Mouse (Mus musculus): ENCODE data around the gene Zfp616. TPM values are rescaled to one million over a fixed set of nuclear protein-coding genes. Genes with fewer than 3 reads are reported as not detected.

Zfp616 gene
- polyA plus RNA-seq (2012; ENCODE audit: insufficient read depth, low replicate concordance), result not detected in 2 replicates

- no peaks in the 10 kb centered on the region for H3K36me3 ChIP-seq (replicated peaks; ENCODE audit: low read length)
- H3K4me3 ChIP-seq (replicated peaks), result no peak within 1 kb of the TSS
- TF ChIP-seq FLI1 (IDR thresholded peaks at IDR 0.05; ENCODE audit: low read length) (no peak), GATA1 (IDR thresholded peaks at IDR 0.05; ENCODE audit: borderline replicate concordance, low read length) (no peak)
- 0 out of 2 replicates have a peak, but pooled peaks cover 5% of the 10 kb centered on the region for H3K9me3 ChIP-seq
- no peaks in the 10 kb centered on the region for H3K27me3 ChIP-seq (replicated peaks)
- no peaks in the 10 kb centered on the region for H3K4me1 ChIP-seq
These were observed at the start of gene Zfp616 for GRCm38 (mm10) chr11:74069655-74070054. Zfp616 (plus strand) TSS chr11:74069955.

GRCm38 (mm10) chr11:74051347-74051746 lies 18.4 kb upstream of the Zfp616 start:
- Histone ChIP-seq H3K4me1 (no peaks in the 10 kb centered on the region), H3K4me3 (replicated peaks) (no peak overlapping the region), H3K27me3 (replicated peaks) (no peaks in the 10 kb centered on the region), H3K36me3 (replicated peaks; ENCODE audit: low read length) (no peaks in the 10 kb centered on the region), H3K9me3 (peaks cover 6% of the 10 kb centered on the region; the same call in 1 of the 2 replicates)
- no peak for TF ChIP-seq FLI1 (IDR thresholded peaks at IDR 0.05; ENCODE audit: low read length)
- TF ChIP-seq GATA1 (IDR thresholded peaks at IDR 0.05; ENCODE audit: borderline replicate concordance, low read length), result no peak

GRCm38 (mm10) chr11:74056451-74056850 lies 13.3 kb upstream of the Zfp616 start, which contains the start of the genes Olfr139 and Olfr399:
Olfr139 (minus strand) TSS chr11:74056551.
Olfr399 (minus strand) TSS chr11:74056615.
- peaks cover 6% of the 10 kb centered on the region; the same call in 1 of the 2 replicates for H3K9me3 ChIP-seq
- no peak within 1 kb of the TSS for H3K4me3 ChIP-seq (replicated peaks)
- no peaks in the 10 kb centered on the region for H3K36me3 ChIP-seq (replicated peaks; ENCODE audit: low read length)
- TF ChIP-seq GATA1 (IDR thresholded peaks at IDR 0.05; ENCODE audit: borderline replicate concordance, low read length) (no peak), FLI1 (IDR thresholded peaks at IDR 0.05; ENCODE audit: low read length) (no peak)
- H3K27me3 ChIP-seq (replicated peaks), result no peaks in the 10 kb centered on the region
- H3K4me1 ChIP-seq, result no peaks in the 10 kb centered on the region

- no peaks in the 10 kb centered on the region for H3K36me3 ChIP-seq (replicated peaks; ENCODE audit: low read length)
- H3K4me1 ChIP-seq, result peaks cover 7% of the 10 kb centered on the region; the same call in 1 of the 2 replicates
- H3K27me3 ChIP-seq (replicated peaks), result no peaks in the 10 kb centered on the region
- H3K9me3 ChIP-seq, result peaks cover 8% of the 10 kb centered on the region; the same call in 1 of the 2 replicates
- TF ChIP-seq GATA1 (IDR thresholded peaks at IDR 0.05; ENCODE audit: borderline replicate concordance, low read length) (no peak), FLI1 (IDR thresholded peaks at IDR 0.05; ENCODE audit: low read length) (no peak)
- no peak overlapping the region for H3K4me3 ChIP-seq (replicated peaks)
These were observed 31.0 kb downstream of the Zfp616 start for GRCm38 (mm10) chr11:74100724-74101123.

- Histone ChIP-seq H3K36me3 (replicated peaks; ENCODE audit: low read length) (no peaks in the 10 kb centered on the region), H3K27me3 (replicated peaks) (no peaks in the 10 kb centered on the region), H3K4me1 (peaks cover 7% of the 10 kb centered on the region; the same call in 1 of the 2 replicates), H3K9me3 (peaks cover 8% of the 10 kb centered on the region; the same call in 1 of the 2 replicates), H3K4me3 (replicated peaks) (no peak overlapping the region)
- TF ChIP-seq FLI1 (IDR thresholded peaks at IDR 0.05; ENCODE audit: low read length) (no peak), GATA1 (IDR thresholded peaks at IDR 0.05; ENCODE audit: borderline replicate concordance, low read length) (no peak)
These were observed 31.8 kb downstream of the Zfp616 start for GRCm38 (mm10) chr11:74101507-74101906.

GRCm38 (mm10) chr11:74105066-74105465 lies 35.3 kb downstream of the Zfp616 start:
- Histone ChIP-seq H3K9me3 (peaks cover 13% of the 10 kb centered on the region), H3K4me3 (replicated peaks) (peak overlapping the region; percentile 10), H3K27me3 (replicated peaks) (no peaks in the 10 kb centered on the region), H3K4me1 (peaks cover 7% of the 10 kb centered on the region; the same call in 1 of the 2 replicates), H3K36me3 (replicated peaks; ENCODE audit: low read length) (no peaks in the 10 kb centered on the region)
- TF ChIP-seq GATA1 (IDR thresholded peaks at IDR 0.05; ENCODE audit: borderline replicate concordance, low read length), result no peak
- TF ChIP-seq FLI1 (IDR thresholded peaks at IDR 0.05; ENCODE audit: low read length), result no peak

- no peaks in the 10 kb centered on the region for H3K4me1 ChIP-seq
These were observed 43.7 kb downstream of the Zfp616 start, which contains the start of gene Olfr401 for GRCm38 (mm10) chr11:74113412-74113811. Olfr401 (plus strand) TSS chr11:74113712.

More at GRCm38 (mm10) chr11:74113412-74113811, 43.7 kb downstream of the Zfp616 start, which contains the start of gene Olfr401:
- Histone ChIP-seq H3K36me3 (replicated peaks; ENCODE audit: low read length) (no peaks in the 10 kb centered on the region), H3K4me3 (replicated peaks) (no peak within 1 kb of the TSS), H3K9me3 (peaks cover 21% of the 10 kb centered on the region), H3K27me3 (replicated peaks) (no peaks in the 10 kb centered on the region)
- TF ChIP-seq GATA1 (IDR thresholded peaks at IDR 0.05; ENCODE audit: borderline replicate concordance, low read length), result no peak
- no peak for TF ChIP-seq FLI1 (IDR thresholded peaks at IDR 0.05; ENCODE audit: low read length)

Other genes with a start within 250 kb of the Zfp616 start
- gene Olfr393, start 218.5 kb upstream of the Zfp616 start, polyA plus RNA-seq (2012; ENCODE audit: insufficient read depth, low replicate concordance), result not detected in 2 replicates
- 0.49 TPM in 1 of 2 replicates, not detected in the other for gene Olfr394, start 179.2 kb upstream of the Zfp616 start, polyA plus RNA-seq (2012; ENCODE audit: insufficient read depth, low replicate concordance)
- gene Olfr395, start 160.7 kb upstream of the Zfp616 start, polyA plus RNA-seq (2012; ENCODE audit: insufficient read depth, low replicate concordance), result not detected in 2 replicates
- gene Olfr23, start 133.3 kb upstream of the Zfp616 start, polyA plus RNA-seq (2012; ENCODE audit: insufficient read depth, low replicate concordance), result not detected in 2 replicates
- gene Olfr397, start 109.1 kb upstream of the Zfp616 start, polyA plus RNA-seq (2012; ENCODE audit: insufficient read depth, low replicate concordance), result not detected in 2 replicates
- gene Olfr398, start 79.5 kb upstream of the Zfp616 start, polyA plus RNA-seq (2012; ENCODE audit: insufficient read depth, low replicate concordance), result not detected in 2 replicates
- gene Olfr139, start 13.4 kb upstream of the Zfp616 start, polyA plus RNA-seq (2012; ENCODE audit: insufficient read depth, low replicate concordance), result not detected in 2 replicates
- gene Olfr399, start 13.3 kb upstream of the Zfp616 start, polyA plus RNA-seq (2012; ENCODE audit: insufficient read depth, low replicate concordance), result not detected in 2 replicates
- gene Olfr401, start 43.8 kb downstream of the Zfp616 start, polyA plus RNA-seq (2012; ENCODE audit: insufficient read depth, low replicate concordance), result not detected in 2 replicates
- gene Olfr402, start 83.6 kb downstream of the Zfp616 start, polyA plus RNA-seq (2012; ENCODE audit: insufficient read depth, low replicate concordance), result not detected in 2 replicates
- not detected in 2 replicates for gene Olfr403, start 116.3 kb downstream of the Zfp616 start, polyA plus RNA-seq (2012; ENCODE audit: insufficient read depth, low replicate concordance)
- not detected in 2 replicates for gene Olfr43, start 141.4 kb downstream of the Zfp616 start, polyA plus RNA-seq (2012; ENCODE audit: insufficient read depth, low replicate concordance)
- gene Olfr406, start 189.9 kb downstream of the Zfp616 start, polyA plus RNA-seq (2012; ENCODE audit: insufficient read depth, low replicate concordance), result not detected in 2 replicates
- gene Olfr59, start 213.8 kb downstream of the Zfp616 start, polyA plus RNA-seq (2012; ENCODE audit: insufficient read depth, low replicate concordance), result not detected in 2 replicates

Data from megakaryocyte, embryonic 14.5 days (primary cell).